Mouse (Mus musculus) testis, adult 2 months (tissue): Measurements from ENCODE around the gene Dnajb14.

Source experiments
- CTCF ChIP-seq: fragments of 200-500 bp; IDR thresholded peaks from 2 replicates; pipeline ENCODE4 v1.5.1; 2012; ENCODE audit warnings: low read depth, mild to moderate bottlenecking, inconsistent platforms, low read length, moderate library complexity; ENCODE audit not compliant: control insufficient read depth, insufficient read depth, insufficient replicate concordance
- POLR2A ChIP-seq: fragments of 200-500 bp; IDR thresholded peaks from 2 replicates; pipeline ENCODE4 v1.6.1; 2012; ENCODE audit warnings: low read depth, mild to moderate bottlenecking, inconsistent platforms, low read length, moderate library complexity; ENCODE audit not compliant: control insufficient read depth

DNA sequence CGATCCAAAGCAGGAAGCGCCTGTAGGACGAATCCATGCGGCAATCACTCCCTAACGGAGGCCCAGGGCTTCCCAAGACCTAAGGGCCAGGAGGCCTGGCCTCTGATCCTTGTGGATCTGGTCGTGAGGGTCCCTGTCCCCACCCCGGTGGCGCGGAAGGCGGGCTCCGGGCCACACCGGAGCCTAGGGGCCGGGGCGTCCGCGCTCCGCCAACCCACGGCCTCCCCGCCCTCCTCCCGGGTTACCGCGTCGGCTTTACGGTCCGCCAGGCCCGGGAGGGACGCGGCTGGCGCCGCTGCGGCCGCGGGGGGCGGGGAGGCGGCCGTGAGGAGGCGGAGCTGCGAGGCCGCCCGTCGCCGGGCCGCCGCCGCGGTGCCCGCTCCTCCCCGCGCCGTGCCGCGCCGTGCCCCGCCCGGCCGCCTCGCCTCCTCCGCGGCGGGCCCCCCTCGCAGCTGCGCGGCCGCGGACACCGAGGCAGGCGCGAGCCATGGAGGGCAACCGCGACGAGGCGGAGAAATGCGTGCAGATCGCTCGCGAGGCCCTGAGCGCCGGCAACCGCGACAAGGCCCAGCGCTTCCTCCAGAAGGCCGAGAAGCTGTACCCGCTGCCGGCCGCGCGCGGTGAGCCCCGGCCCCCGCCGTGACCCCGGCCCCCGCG is at the start of gene Dnajb14:
- TF ChIP-seq POLR2A = peak; percentile 28; the same call in 1 of the 2 replicates
- TF ChIP-seq CTCF = no peak
